ENCODE assay signal across 12 mouse cellular contexts in the genomic region with DNA sequence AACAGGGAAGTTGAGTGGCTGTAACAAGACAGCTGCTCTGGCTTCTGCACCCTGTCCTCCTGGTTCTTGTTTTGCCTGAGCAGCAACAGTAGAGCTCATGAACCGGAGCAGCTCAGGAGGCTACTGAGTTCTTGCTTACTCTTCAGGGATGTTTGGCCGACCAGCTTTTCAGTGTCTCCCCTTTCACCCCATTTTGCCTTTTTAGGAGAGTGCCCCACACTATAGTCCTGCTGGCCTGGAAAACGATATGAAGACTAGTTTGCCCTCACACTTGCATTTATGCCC. TPM values are rescaled to one million over a fixed set of nuclear protein-coding genes. Genes with fewer than 3 reads are reported as not detected.
A peak's percentile ranks its signal among the peaks of the same experiment; 100 is the strongest.
DNase-seq lines count a peak whose midpoint lies in the region; ATAC-seq and TF ChIP-seq lines count a peak whose summit lies in the region.
"Had no signal": no experiment of that assay in that cellular context is flagged by ENCODE, and none has a peak within 500 bp of the region (broad histone marks: within the 10 kb centered on the region; RNA-seq: fewer than 3 reads in every experiment).

No protein-coding gene starts in this region.

- peaks cover 17% of the 10 kb centered on the region; the same call in 1 of the 2 replicates for H3K4me1 ChIP-seq in forebrain, embryonic 13.5 days
- H3K4me1 ChIP-seq in forebrain, embryonic 12.5 days = 0 out of 2 replicates have a peak, but pooled peaks cover 2% of the 10 kb centered on the region
- H3K4me1 ChIP-seq in liver, adult 2 months (ENCODE audit: control insufficient read depth, insufficient read depth, low read length) = peaks cover 26% of the 10 kb centered on the region
- peaks cover 22% of the 10 kb centered on the region for H3K4me1 ChIP-seq in liver, embryonic 11.5 days (replicated peaks; ENCODE audit: control insufficient read depth, insufficient read depth, low read length)
- H3K4me1 ChIP-seq in kidney, postnatal 0 days (replicated peaks; ENCODE audit: insufficient read depth, low read length) = peaks cover 11% of the 10 kb centered on the region
- peaks cover 27% of the 10 kb centered on the region; the same call in 1 of the 2 replicates for H3K4me1 ChIP-seq in small intestine, adult 2 months (ENCODE audit: control insufficient read depth, insufficient read depth, insufficient read length, low read length)
- H3K4me1 ChIP-seq in midbrain, embryonic 14.5 days (ENCODE audit: control insufficient read depth, insufficient read depth, low read length) = no peaks in the 10 kb centered on the region

- H3K4me2 ChIP-seq in forebrain, embryonic 13.5 days = no peak overlapping the region
- no peak overlapping the region for H3K4me2 ChIP-seq in forebrain, embryonic 12.5 days
- H3K4me2 ChIP-seq in liver, embryonic 11.5 days = no peak overlapping the region
- H3K4me2 ChIP-seq in kidney, postnatal 0 days (ENCODE audit: low read length) = no peak overlapping the region
- H3K4me2 ChIP-seq in midbrain, embryonic 14.5 days (ENCODE audit: low read length) = no peak overlapping the region

- TF ChIP-seq CTCF in liver, adult 2 months (IDR thresholded peaks at IDR 0.05; ENCODE audit: low read depth, low read length) = no peak
- TF ChIP-seq CTCF in kidney, postnatal 0 days (IDR thresholded peaks at IDR 0.05; ENCODE audit: low read depth) = no peak
- TF ChIP-seq CTCF in small intestine, adult 2 months (IDR thresholded peaks at IDR 0.05; ENCODE audit: extremely low read depth, insufficient read length, insufficient replicate concordance, low read depth, low read length) = no peak

- DNase-seq in liver, adult 2 months (ENCODE audit: extremely low read depth, low read depth, low spot score) = peak; percentile 59
- DNase-seq in liver, embryonic 11.5 days (ENCODE audit: low spot score) = no peak
- DNase-seq in kidney, postnatal 0 days (ENCODE audit: low spot score) = peak; percentile 21
- no peak for DNase-seq in midbrain, embryonic 14.5 days
- DNase-seq in layer of hippocampus, adult 18-20 months (ENCODE audit: low spot score in 2 of 2) = no peak
- DNase-seq: cerebellum, postnatal 25 days; forebrain, postnatal 0 days; layer of hippocampus, adult 9-11 months had no signal

- peaks cover 31% of the 10 kb centered on the region; the same call in 1 of the 2 replicates for H3K79me2 ChIP-seq in liver, adult 2 months (ENCODE audit: control insufficient read depth, insufficient read depth, low read length)

- no peak overlapping the region for H3K27ac ChIP-seq in forebrain, embryonic 13.5 days
- no peak overlapping the region for H3K27ac ChIP-seq in forebrain, embryonic 12.5 days
- H3K27ac ChIP-seq in liver, adult 2 months (replicated peaks; ENCODE audit: insufficient read depth, low read depth, low read length) = peak overlapping the region; percentile 77
- no peak overlapping the region for H3K27ac ChIP-seq in liver, embryonic 11.5 days (ENCODE audit: low read depth, low read length)
- peak overlapping the region; percentile 47; the same call in 1 of the 2 replicates for H3K27ac ChIP-seq in kidney, postnatal 0 days
- H3K27ac ChIP-seq in small intestine, adult 2 months (ENCODE audit: insufficient read depth, low read depth, low read length) = peak overlapping the region; percentile 14
- no peak overlapping the region for H3K27ac ChIP-seq in midbrain, embryonic 14.5 days (replicated peaks; ENCODE audit: low read depth, low read length)
- H3K27ac ChIP-seq: hindbrain, embryonic 10.5 days had no signal

- no peaks in the 10 kb centered on the region for H3K36me3 ChIP-seq in forebrain, embryonic 13.5 days (ENCODE audit: poor library complexity, severe bottlenecking)
- 0 out of 2 replicates have a peak, but pooled peaks cover 4% of the 10 kb centered on the region for H3K36me3 ChIP-seq in forebrain, embryonic 12.5 days (replicated peaks)
- H3K36me3 ChIP-seq in liver, adult 2 months (ENCODE audit: control insufficient read depth, insufficient read depth, low read length) = no peaks in the 10 kb centered on the region
- H3K36me3 ChIP-seq in liver, embryonic 11.5 days (ENCODE audit: control insufficient read depth, insufficient read depth, low read length) = no peaks in the 10 kb centered on the region
- no peaks in the 10 kb centered on the region for H3K36me3 ChIP-seq in kidney, postnatal 0 days (ENCODE audit: insufficient read depth, low read length)
- H3K36me3 ChIP-seq in small intestine, adult 2 months (ENCODE audit: control insufficient read depth, insufficient read depth, low read length) = 0 out of 2 replicates have a peak, but pooled peaks cover 3% of the 10 kb centered on the region
- no peaks in the 10 kb centered on the region for H3K36me3 ChIP-seq in midbrain, embryonic 14.5 days (ENCODE audit: control insufficient read depth, insufficient read depth, low read length)

- H3K4me3 ChIP-seq in forebrain, embryonic 13.5 days = no peak overlapping the region
- no peak overlapping the region for H3K4me3 ChIP-seq in forebrain, embryonic 12.5 days (replicated peaks)
- H3K4me3 ChIP-seq in liver, adult 2 months (ENCODE audit: insufficient read depth, low read depth, low read length) = no peak overlapping the region
- no peak overlapping the region for H3K4me3 ChIP-seq in liver, embryonic 11.5 days (ENCODE audit: low read depth, low read length)
- H3K4me3 ChIP-seq in kidney, postnatal 0 days (replicated peaks; ENCODE audit: low read depth, low read length) = no peak overlapping the region
- H3K4me3 ChIP-seq in small intestine, adult 2 months (ENCODE audit: low read depth, low read length) = no peak overlapping the region
- no peak overlapping the region for H3K4me3 ChIP-seq in midbrain, embryonic 14.5 days (replicated peaks; ENCODE audit: low read depth, low read length)
- H3K4me3 ChIP-seq: hindbrain, embryonic 10.5 days had no signal

- no peaks in the 10 kb centered on the region for H3K9me3 ChIP-seq in forebrain, embryonic 13.5 days (replicated peaks)
- H3K9me3 ChIP-seq in forebrain, embryonic 12.5 days = no peaks in the 10 kb centered on the region
- H3K9me3 ChIP-seq in liver, embryonic 11.5 days (ENCODE audit: control insufficient read depth, low read length) = no peaks in the 10 kb centered on the region
- H3K9me3 ChIP-seq in kidney, postnatal 0 days (replicated peaks; ENCODE audit: low read length) = no peaks in the 10 kb centered on the region
- no peaks in the 10 kb centered on the region for H3K9me3 ChIP-seq in midbrain, embryonic 14.5 days (ENCODE audit: control insufficient read depth, low read length)
- H3K9me3 ChIP-seq: hindbrain, embryonic 10.5 days had no signal

- WGBS in forebrain, embryonic 13.5 days = 92% methylated on average over 3 of the region's 3 CpGs
- WGBS in forebrain, embryonic 12.5 days = 95% methylated on average over 3 of the region's 3 CpGs
- WGBS in liver, adult 2 months = 16% methylated on average over 3 of the region's 3 CpGs
- WGBS in liver, embryonic 11.5 days = 78% methylated on average over 3 of the region's 3 CpGs
- WGBS in kidney, postnatal 0 days = 48% methylated on average over 3 of the region's 3 CpGs
- 27% methylated on average over 3 of the region's 3 CpGs for WGBS in small intestine, adult 2 months
- 85% methylated on average over 3 of the region's 3 CpGs for WGBS in midbrain, embryonic 14.5 days

- ATAC-seq in forebrain, embryonic 13.5 days = no peak
- ATAC-seq in forebrain, embryonic 12.5 days (ENCODE audit: low FRiP score) = no peak
- ATAC-seq in liver, embryonic 11.5 days (replicated peaks; ENCODE audit: low FRiP score) = no peak
- no peak for ATAC-seq in kidney, postnatal 0 days (replicated peaks; ENCODE audit: low FRiP score, low read depth)
- ATAC-seq in midbrain, embryonic 14.5 days (ENCODE audit: low FRiP score, low TSS enrichment) = no peak
- ATAC-seq: forebrain, postnatal 0 days had no signal

- TF ChIP-seq POLR2A in liver, adult 2 months (IDR thresholded peaks at IDR 0.05; ENCODE audit: extremely low read depth, insufficient read depth, low read length) = no peak
- no peak for TF ChIP-seq POLR2A in small intestine, adult 2 months (IDR thresholded peaks at IDR 0.05; ENCODE audit: low read depth, low read length)

- no peaks in the 10 kb centered on the region for H3K27me3 ChIP-seq in forebrain, embryonic 13.5 days
- no peaks in the 10 kb centered on the region for H3K27me3 ChIP-seq in forebrain, embryonic 12.5 days
- no peaks in the 10 kb centered on the region for H3K27me3 ChIP-seq in liver, adult 2 months (ENCODE audit: control insufficient read depth, insufficient read depth, low read length)
- no peaks in the 10 kb centered on the region for H3K27me3 ChIP-seq in liver, embryonic 11.5 days (replicated peaks; ENCODE audit: control insufficient read depth, insufficient read depth, low read length)
- H3K27me3 ChIP-seq in kidney, postnatal 0 days (ENCODE audit: insufficient read depth, low read length) = no peaks in the 10 kb centered on the region
- no peaks in the 10 kb centered on the region for H3K27me3 ChIP-seq in small intestine, adult 2 months (ENCODE audit: control insufficient read depth, insufficient read depth, low read length)
- H3K27me3 ChIP-seq in midbrain, embryonic 14.5 days (ENCODE audit: control insufficient read depth, insufficient read depth, low read length) = no peaks in the 10 kb centered on the region

- H3K9ac ChIP-seq in forebrain, embryonic 13.5 days = peak overlapping the region; percentile 12; the same call in 1 of the 2 replicates
- H3K9ac ChIP-seq in forebrain, embryonic 12.5 days = no peak overlapping the region
- H3K9ac ChIP-seq in liver, adult 2 months (ENCODE audit: low read depth, low read length) = peak overlapping the region; percentile 4; the same call in 1 of the 2 replicates
- H3K9ac ChIP-seq in liver, embryonic 11.5 days (ENCODE audit: low read depth, low read length) = no peak overlapping the region
- H3K9ac ChIP-seq in kidney, postnatal 0 days (ENCODE audit: low read depth, low read length) = no peak overlapping the region
- no peak overlapping the region for H3K9ac ChIP-seq in midbrain, embryonic 14.5 days (replicated peaks; ENCODE audit: low read length)
- H3K9ac ChIP-seq: forebrain, postnatal 0 days had no signal

RNA-seq across cellular contexts. Expression of a gene that starts 14.8 kb away (rescaled TPM):
- 18.0 and 22.8 TPM in 2 replicates for polyA plus RNA-seq in forebrain, embryonic 13.5 days (2015; fragmentation: Nextera tagmentation; extraction: Ambion mirVana)
- 33.8 and 36.2 TPM in 2 replicates for polyA plus RNA-seq in forebrain, embryonic 12.5 days (2016; fragmentation: Nextera tagmentation; extraction: Ambion mirVana)
- 35.6 and 37.3 TPM in 2 replicates for total RNA-seq in liver, adult 2 months (2014; rRNA removed)
- polyA plus RNA-seq in liver, adult 2 months (2012; rRNA removed) = 12.6 and 19.4 TPM in 2 replicates
- 19.6 and 21.2 TPM in 2 replicates for polyA plus RNA-seq in liver, embryonic 11.5 days (2014; fragmentation: Nextera tagmentation; extraction: Ambion mirVana)
- 10.7 and 12.2 TPM in 2 replicates for polyA plus RNA-seq in kidney, postnatal 0 days (2015; fragmentation: Nextera tagmentation; extraction: Ambion mirVana)
- polyA plus RNA-seq in small intestine, adult 2 months (2012; rRNA removed) = 11.5 and 15.8 TPM in 2 replicates
- polyA plus RNA-seq in midbrain, embryonic 14.5 days (2014; fragmentation: Nextera tagmentation; extraction: Ambion mirVana) = 25.3 and 26.2 TPM in 2 replicates
- 100 to 1,000 TPM; 143 to 150 TPM for total RNA-seq in layer of hippocampus, adult 18-20 months (2021)

Comparison
In these comparisons a context has a peak if more than half of its experiments do, and no peak if none do; other contexts are left out.
1. H3K27ac ChIP-seq: peak in liver, adult 2 months (single experiment), kidney, postnatal 0 days (single experiment) and small intestine, adult 2 months (single experiment); none in forebrain, embryonic 13.5 days (single experiment), forebrain, embryonic 12.5 days (single experiment), liver, embryonic 11.5 days (single experiment) and midbrain, embryonic 14.5 days (single experiment).
2. H3K9ac ChIP-seq: peak in forebrain, embryonic 13.5 days (single experiment) and liver, adult 2 months (single experiment); none in forebrain, embryonic 12.5 days (single experiment), liver, embryonic 11.5 days (single experiment), kidney, postnatal 0 days (single experiment) and midbrain, embryonic 14.5 days (single experiment).
3. DNase-seq: peak in liver, adult 2 months (single experiment) and kidney, postnatal 0 days (single experiment); none in liver, embryonic 11.5 days (single experiment), midbrain, embryonic 14.5 days (single experiment) and layer of hippocampus, adult 18-20 months (0 of 2).